ENCODE assay signal across 8 mouse cellular contexts in genomic region chr7:136342822-136343221, GRCm38 (mm10).
A peak's percentile ranks its signal among the peaks of the same experiment; 100 is the strongest.
DNase-seq lines count a peak whose midpoint lies in the region; ATAC-seq lines count a peak whose summit lies in the region.

No protein-coding gene starts in this region.

- peak overlapping the region; percentile 88 for H3K27ac ChIP-seq in hindbrain, embryonic 13.5 days
- H3K27ac ChIP-seq in midbrain, embryonic 15.5 days: peak overlapping the region; percentile 65
- H3K27ac ChIP-seq in liver, embryonic 12.5 days: no peak overlapping the region

- no peaks in the 10 kb centered on the region for H3K27me3 ChIP-seq in hindbrain, embryonic 13.5 days
- no peaks in the 10 kb centered on the region for H3K27me3 ChIP-seq in midbrain, embryonic 15.5 days (replicated peaks)
- no peaks in the 10 kb centered on the region for H3K27me3 ChIP-seq in liver, embryonic 12.5 days (replicated peaks)

- peaks cover 40% of the 10 kb centered on the region for H3K4me1 ChIP-seq in hindbrain, embryonic 13.5 days (replicated peaks)
- peaks cover 29% of the 10 kb centered on the region for H3K4me1 ChIP-seq in midbrain, embryonic 15.5 days
- H3K4me1 ChIP-seq in liver, embryonic 12.5 days: no peaks in the 10 kb centered on the region

- no peaks in the 10 kb centered on the region for H3K36me3 ChIP-seq in hindbrain, embryonic 13.5 days
- H3K36me3 ChIP-seq in midbrain, embryonic 15.5 days (replicated peaks): no peaks in the 10 kb centered on the region
- H3K36me3 ChIP-seq in liver, embryonic 12.5 days: no peaks in the 10 kb centered on the region

- H3K9ac ChIP-seq in hindbrain, embryonic 13.5 days: peak overlapping the region; percentile 49; the same call in 1 of the 2 replicates
- H3K9ac ChIP-seq in midbrain, embryonic 15.5 days: no peak overlapping the region
- H3K9ac ChIP-seq in liver, embryonic 12.5 days: no peak overlapping the region

- no peak overlapping the region for H3K4me3 ChIP-seq in hindbrain, embryonic 13.5 days
- no peak overlapping the region for H3K4me3 ChIP-seq in midbrain, embryonic 15.5 days
- H3K4me3 ChIP-seq in liver, embryonic 12.5 days: no peak overlapping the region

- peak; percentile 6 for DNase-seq in right cerebral cortex, postnatal 4 days
- DNase-seq in right cerebral cortex, postnatal 25 days: no peak
- peak; percentile 87 for DNase-seq in forelimb bud, embryonic 11.5 days (ENCODE audit: low read depth, low spot score)
- DNase-seq in layer of hippocampus, postnatal 14 days (ENCODE audit: low spot score in 2 of 2): peak; percentile 13 to 34

- no peak for ATAC-seq in hindbrain, embryonic 13.5 days (ENCODE audit: low FRiP score)
- ATAC-seq in midbrain, embryonic 15.5 days (replicated peaks): 0 out of 2 replicates have a peak, but pooled peaks have one; percentile 17
- no peak for ATAC-seq in liver, embryonic 12.5 days
- ATAC-seq in cerebellum, adult (ENCODE audit: insufficient number of reproducible peaks, low FRiP score, low TSS enrichment): no peak

- H3K4me2 ChIP-seq in hindbrain, embryonic 13.5 days: no peak overlapping the region
- H3K4me2 ChIP-seq in midbrain, embryonic 15.5 days: peak overlapping the region; percentile 10; the same call in 1 of the 2 replicates
- no peak overlapping the region for H3K4me2 ChIP-seq in liver, embryonic 12.5 days

- H3K9me3 ChIP-seq in hindbrain, embryonic 13.5 days: no peaks in the 10 kb centered on the region
- no peaks in the 10 kb centered on the region for H3K9me3 ChIP-seq in midbrain, embryonic 15.5 days
- no peaks in the 10 kb centered on the region for H3K9me3 ChIP-seq in liver, embryonic 12.5 days (replicated peaks)

- 14% methylated on average over 8 of the region's 8 CpGs for WGBS in hindbrain, embryonic 13.5 days
- 8% methylated on average over 8 of the region's 8 CpGs for WGBS in midbrain, embryonic 15.5 days
- 42% methylated on average over 8 of the region's 8 CpGs for WGBS in liver, embryonic 12.5 days (ENCODE audit: insufficient replicate concordance)
